Mouse (Mus musculus) kidney, adult 8-10 months (tissue): ENCODE data around the gene Mcidas.
"Not testable (repeated sequence)": the region's sequence is repeated elsewhere in the genome, so short reads cannot be mapped to it uniquely, and the experiment has no call there.

Source experiments
- DNase-seq, 2 experiments: peaks; one replicate each; pipeline ENCODE4 v3.0.0; 2022

Mcidas gene

GRCm38 (mm10) chr13:113013174-113013953, 19.7 kb downstream of the Mcidas start:
- DNase-seq: not testable (repeated sequence)

- no peak for DNase-seq
These were observed 27.9 kb downstream of the Mcidas start for GRCm38 (mm10) chr13:113021521-113021920.

GRCm38 (mm10) chr13:113022467-113022866, 28.8 kb downstream of the Mcidas start:
- no peak for DNase-seq

- no peak for DNase-seq
These were observed 29.9 kb downstream of the Mcidas start for GRCm38 (mm10) chr13:113023274-113024143.

- DNase-seq: no peak
These were observed 37.7 kb downstream of the Mcidas start for GRCm38 (mm10) chr13:113031351-113031750.

GRCm38 (mm10) chr13:113031792-113032571, 38.3 kb downstream of the Mcidas start:
- no peak for DNase-seq

GRCm38 (mm10) chr13:113032831-113033230, 39.2 kb downstream of the Mcidas start:
- no peak for DNase-seq

GRCm38 (mm10) chr13:113034271-113034886, 40.7 kb downstream of the Mcidas start:
- DNase-seq: no peak

GRCm38 (mm10) chr13:113034950-113035421, 41.3 kb downstream of the Mcidas start, which contains the start of gene Cdc20b:
TSS of gene Cdc20b (plus strand) at chr13:113035111.
- DNase-seq: no peak

GRCm38 (mm10) chr13:113035852-113036251, 42.2 kb downstream of the Mcidas start:
- DNase-seq: peak; percentile 75 to 82

- DNase-seq: no peak
These were observed 51.2 kb downstream of the Mcidas start for GRCm38 (mm10) chr13:113044876-113045275.

GRCm38 (mm10) chr13:113045458-113046110, 51.9 kb downstream of the Mcidas start:
- DNase-seq: no peak

GRCm38 (mm10) chr13:113046211-113046883, 52.7 kb downstream of the Mcidas start, which contains the start of gene Gpx8:
TSS of gene Gpx8 (minus strand) at chr13:113046410.
- DNase-seq: peak; percentile 31 to 49

GRCm38 (mm10) chr13:113047018-113047417, 53.4 kb downstream of the Mcidas start:
- DNase-seq: no peak

GRCm38 (mm10) chr13:113047647-113048046, 54.0 kb downstream of the Mcidas start:
- no peak for DNase-seq
